Mouse (Mus musculus) testis, adult 2 months (tissue): ENCODE measurements around the gene Afap1. TPM values are rescaled to one million over a fixed set of nuclear protein-coding genes. Genes with fewer than 3 reads are reported as not detected.

Experiments
- H3K27ac ChIP-seq: fragments of 200-500 bp; 2 replicates; pipeline ENCODE4 v1.5.1; 2012; ENCODE audit warnings: low read depth, low read length; ENCODE audit not compliant: control insufficient read depth, insufficient read depth
- H3K27me3 ChIP-seq: fragments of 200-500 bp; 2 replicates; pipeline ENCODE4 v1.6.1; 2012; ENCODE audit warnings: mild to moderate bottlenecking, low read length, moderate library complexity; ENCODE audit not compliant: control insufficient read depth, insufficient read depth
- H3K36me3 ChIP-seq: fragments of 200-500 bp; 2 replicates; pipeline ENCODE4 v1.6.1; 2012; ENCODE audit warnings: mild to moderate bottlenecking, low read length; ENCODE audit not compliant: control insufficient read depth, insufficient read depth
- H3K4me1 ChIP-seq: fragments of 200-500 bp; 2 replicates; pipeline ENCODE4 v1.6.1; 2012; ENCODE audit warnings: low read length; ENCODE audit not compliant: control insufficient read depth, insufficient read depth
- H3K4me3 ChIP-seq: fragments of 200-500 bp; 2 replicates; pipeline ENCODE4 v1.5.1; 2012; ENCODE audit warnings: low read depth, mild to moderate bottlenecking, low read length, moderate library complexity, mixed read lengths; ENCODE audit not compliant: control insufficient read depth
- CTCF ChIP-seq: fragments of 200-500 bp; IDR thresholded peaks from 2 replicates; pipeline ENCODE4 v1.5.1; 2012; ENCODE audit warnings: low read depth, mild to moderate bottlenecking, inconsistent platforms, low read length, moderate library complexity; ENCODE audit not compliant: control insufficient read depth, insufficient read depth, insufficient replicate concordance
- POLR2A ChIP-seq: fragments of 200-500 bp; IDR thresholded peaks from 2 replicates; pipeline ENCODE4 v1.6.1; 2012; ENCODE audit warnings: low read depth, mild to moderate bottlenecking, inconsistent platforms, low read length, moderate library complexity; ENCODE audit not compliant: control insufficient read depth
- polyA plus RNA-seq: library from polyadenylated mRNA; depleted of rRNA; stranded (reverse); fragments of >200 nt; gene quantifications from 2 replicates; pipeline ENCODE4 v1.2.3, GENCODE M21; 2012

Gene Afap1
- polyA plus RNA-seq, 1 experiment: 37.9 TPM

- no peak overlapping the region for H3K27ac ChIP-seq
- TF ChIP-seq CTCF (no peak), POLR2A (no peak)
- H3K4me1 ChIP-seq: peaks cover 10% of the 10 kb centered on the region
- H3K27me3 ChIP-seq: no peaks in the 10 kb centered on the region
- no peaks in the 10 kb centered on the region for H3K36me3 ChIP-seq
- no peak overlapping the region for H3K4me3 ChIP-seq
Observed at GRCm38 (mm10) chr5:35989506-35989905, 96.4 kb downstream of the Afap1 start.

GRCm38 (mm10) chr5:35989986-35990735 is 97.0 kb downstream of the Afap1 start:
- no peak for TF ChIP-seq CTCF
- TF ChIP-seq POLR2A: no peak
- no peak overlapping the region for H3K27ac ChIP-seq
- peaks cover 10% of the 10 kb centered on the region for H3K4me1 ChIP-seq
- no peak overlapping the region for H3K4me3 ChIP-seq
- no peaks in the 10 kb centered on the region for H3K36me3 ChIP-seq
- no peaks in the 10 kb centered on the region for H3K27me3 ChIP-seq

GRCm38 (mm10) chr5:36003797-36004196 is 110.7 kb downstream of the Afap1 start:
- no peak overlapping the region for H3K27ac ChIP-seq
- H3K36me3 ChIP-seq: no peaks in the 10 kb centered on the region
- no peaks in the 10 kb centered on the region for H3K4me1 ChIP-seq
- TF ChIP-seq POLR2A (no peak), CTCF (no peak)
- no peaks in the 10 kb centered on the region for H3K27me3 ChIP-seq
- no peak overlapping the region for H3K4me3 ChIP-seq

- H3K4me3 ChIP-seq: no peak overlapping the region
Observed at GRCm38 (mm10) chr5:36006106-36006505, 113.0 kb downstream of the Afap1 start.

GRCm38 (mm10) chr5:36006586-36006985 is 113.5 kb downstream of the Afap1 start:
- TF ChIP-seq CTCF (no peak), POLR2A (no peak)
- Histone ChIP-seq H3K4me3 (no peak overlapping the region), H3K27me3 (no peaks in the 10 kb centered on the region)

More at GRCm38 (mm10) chr5:36006106-36006505, 113.0 kb downstream of the Afap1 start:
- TF ChIP-seq CTCF (no peak), POLR2A (no peak)
- H3K27me3 ChIP-seq: no peaks in the 10 kb centered on the region
- no peaks in the 10 kb centered on the region for H3K4me1 ChIP-seq
- no peaks in the 10 kb centered on the region for H3K36me3 ChIP-seq
- H3K27ac ChIP-seq: no peak overlapping the region

GRCm38 (mm10) chr5:36007649-36008048 is 114.5 kb downstream of the Afap1 start:
- H3K4me3 ChIP-seq: no peak overlapping the region
- TF ChIP-seq CTCF: no peak
- no peak for TF ChIP-seq POLR2A
- H3K27me3 ChIP-seq: no peaks in the 10 kb centered on the region
- no peaks in the 10 kb centered on the region for H3K4me1 ChIP-seq
- H3K27ac ChIP-seq: no peak overlapping the region
- no peaks in the 10 kb centered on the region for H3K36me3 ChIP-seq

More at GRCm38 (mm10) chr5:36006586-36006985, 113.5 kb downstream of the Afap1 start:
- H3K27ac ChIP-seq: no peak overlapping the region
- no peaks in the 10 kb centered on the region for H3K4me1 ChIP-seq
- no peaks in the 10 kb centered on the region for H3K36me3 ChIP-seq

GRCm38 (mm10) chr5:36009405-36009804 is 116.3 kb downstream of the Afap1 start:
- Histone ChIP-seq H3K4me1 (no peaks in the 10 kb centered on the region), H3K36me3 (no peaks in the 10 kb centered on the region)
- TF ChIP-seq POLR2A (no peak), CTCF (no peak)

More at GRCm38 (mm10) chr5:36009405-36009804, 116.3 kb downstream of the Afap1 start:
- Histone ChIP-seq H3K4me3 (no peak overlapping the region), H3K27me3 (no peaks in the 10 kb centered on the region), H3K27ac (no peak overlapping the region)
